Mouse (Mus musculus): ENCODE measurements at regions not wholly inside any gene's neighbourhood (a gene's known extent, or its start where the extent isn't known, plus 50 kb on each side); places are given as distances from the start of the nearest gene placed in this dataset.
"Not testable (repeated sequence)": the region's sequence is repeated elsewhere in the genome, so short reads cannot be mapped to it uniquely, and the experiment has no call there.

GRCm38 (mm10) chr14:87612871-87613270, 196.4 kb downstream of the Tdrd3 start:
- no peak for DNase-seq
- intact Hi-C loops (cut with DNase I) = no loop called here

GRCm38 (mm10) chr14:87619368-87620035, 203.1 kb downstream of the Tdrd3 start:
- DNase-seq = no peak
- intact Hi-C loops (cut with DNase I) = no loop called here

- no peak for DNase-seq
- intact Hi-C loops (cut with DNase I) = no loop called here
Measured at GRCm38 (mm10) chr14:87631078-87631813, 214.8 kb downstream of the Tdrd3 start.

- DNase-seq = no peak
- intact Hi-C loops (cut with DNase I) = no loop called here
Measured at GRCm38 (mm10) chr14:87634596-87634995, 218.2 kb downstream of the Tdrd3 start.

GRCm38 (mm10) chr14:87637131-87637530, 220.7 kb downstream of the Tdrd3 start:
- DNase-seq = no peak
- intact Hi-C loops (cut with DNase I) = no loop called here

GRCm38 (mm10) chr14:87667910-87668309, 251.5 kb downstream of the Tdrd3 start:
- DNase-seq = no peak
- intact Hi-C loops (cut with DNase I) = no loop called here

GRCm38 (mm10) chr14:87669496-87669895, 253.1 kb downstream of the Tdrd3 start:
- no peak for DNase-seq
- intact Hi-C loops (cut with DNase I) = no loop called here

- intact Hi-C loops (cut with DNase I) = no loop called here
- no peak for DNase-seq
Measured at GRCm38 (mm10) chr14:87680788-87681187, 264.3 kb downstream of the Tdrd3 start.

GRCm38 (mm10) chr14:87683091-87683806, 266.8 kb downstream of the Tdrd3 start:
- DNase-seq; intact Hi-C loops (cut with DNase I): not testable (repeated sequence)

GRCm38 (mm10) chr14:87689866-87690265, 273.4 kb downstream of the Tdrd3 start:
- intact Hi-C loops (cut with DNase I) = no loop called here
- DNase-seq = no peak

- intact Hi-C loops (cut with DNase I) = no loop called here
- DNase-seq = no peak
Measured at GRCm38 (mm10) chr14:87736456-87736855, 320.0 kb downstream of the Tdrd3 start.

- no peak for DNase-seq
- intact Hi-C loops (cut with DNase I) = no loop called here
Measured at GRCm38 (mm10) chr14:87745524-87745923, 329.1 kb downstream of the Tdrd3 start.

GRCm38 (mm10) chr14:87746011-87746410, 329.6 kb downstream of the Tdrd3 start:
- DNase-seq = no peak

GRCm38 (mm10) chr14:87749068-87749467, 332.6 kb downstream of the Tdrd3 start:
- intact Hi-C loops (cut with DNase I) = no loop called here
- no peak for DNase-seq

More at GRCm38 (mm10) chr14:87746011-87746410, 329.6 kb downstream of the Tdrd3 start:
- intact Hi-C loops (cut with DNase I) = no loop called here

GRCm38 (mm10) chr14:87749762-87750161, 333.3 kb downstream of the Tdrd3 start:
- DNase-seq = no peak
- intact Hi-C loops (cut with DNase I) = no loop called here

- intact Hi-C loops (cut with DNase I) = no loop called here
- DNase-seq = no peak
Measured at GRCm38 (mm10) chr14:87750665-87751170, 334.3 kb downstream of the Tdrd3 start.

- no peak for DNase-seq
- intact Hi-C loops (cut with DNase I) = no loop called here
Measured at GRCm38 (mm10) chr14:87754744-87755143, 338.3 kb downstream of the Tdrd3 start.

GRCm38 (mm10) chr14:87775332-87775890, 359.0 kb downstream of the Tdrd3 start:
- intact Hi-C loops (cut with DNase I) = no loop called here
- DNase-seq = no peak

GRCm38 (mm10) chr14:87799803-87800202, 383.4 kb downstream of the Tdrd3 start:
- intact Hi-C loops (cut with DNase I) = no loop called here
- DNase-seq = no peak

- DNase-seq = peak in 1 of 2 experiments; percentile 4
- intact Hi-C loops (cut with DNase I) = not testable (repeated sequence)
Measured at GRCm38 (mm10) chr14:87809664-87810063, 393.2 kb downstream of the Tdrd3 start.

GRCm38 (mm10) chr14:87844120-87844519, 427.7 kb downstream of the Tdrd3 start:
- no peak for DNase-seq
- intact Hi-C loops (cut with DNase I) = no loop called here

Measured in heart, postnatal 14 days (tissue).